Mouse (Mus musculus) CH12F3 (cell line): Measurements from ENCODE around the gene 1700025B11Rik.
"Not testable (repeated sequence)": the region's sequence is repeated elsewhere in the genome, so short reads cannot be mapped to it uniquely, and the experiment has no call there.

Source experiments
- in situ Hi-C: fragments of 300-500 bp; cut with MboI; formaldehyde crosslinking; loops from 2 replicates; pipeline ENCODE4 v1.14.3; 2020; ENCODE audit warnings: low sequenced_read_pairs

1700025B11Rik gene

DNA sequence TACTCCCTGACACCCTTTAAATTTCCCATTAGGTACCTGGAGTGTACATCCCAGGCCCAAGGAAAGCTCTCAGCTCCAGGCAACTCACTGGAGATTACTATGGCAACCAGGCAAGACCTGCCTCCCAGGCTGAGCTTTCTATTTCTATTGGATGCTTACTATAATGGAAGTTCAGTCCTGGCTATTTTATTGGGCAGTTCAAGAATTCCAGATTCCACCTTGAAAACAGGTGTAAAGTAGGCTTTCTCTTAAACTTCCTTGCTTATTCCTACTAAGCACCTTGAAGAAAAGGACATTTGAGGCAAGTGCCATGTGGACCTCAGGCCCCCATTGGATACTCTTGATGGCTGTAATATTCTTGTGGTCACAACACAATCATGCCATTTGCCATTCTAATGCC lies at the start of gene 1700025B11Rik:
Gene 1700025B11Rik (minus strand): TSS at position 101 of the 400 bp plus-strand sequence.
- in situ Hi-C loops = no loop called here

- in situ Hi-C loops = no loop called here
Measured at GRCm38 (mm10) chr15:77606069-77606468, 44.4 kb upstream of the 1700025B11Rik start.

GRCm38 (mm10) chr15:77598958-77599357 lies 37.3 kb upstream of the 1700025B11Rik start, which contains the start of gene Gm36245:
TSS of gene Gm36245 (plus strand) at chr15:77599258.
- in situ Hi-C loops = no loop called here

DNA sequence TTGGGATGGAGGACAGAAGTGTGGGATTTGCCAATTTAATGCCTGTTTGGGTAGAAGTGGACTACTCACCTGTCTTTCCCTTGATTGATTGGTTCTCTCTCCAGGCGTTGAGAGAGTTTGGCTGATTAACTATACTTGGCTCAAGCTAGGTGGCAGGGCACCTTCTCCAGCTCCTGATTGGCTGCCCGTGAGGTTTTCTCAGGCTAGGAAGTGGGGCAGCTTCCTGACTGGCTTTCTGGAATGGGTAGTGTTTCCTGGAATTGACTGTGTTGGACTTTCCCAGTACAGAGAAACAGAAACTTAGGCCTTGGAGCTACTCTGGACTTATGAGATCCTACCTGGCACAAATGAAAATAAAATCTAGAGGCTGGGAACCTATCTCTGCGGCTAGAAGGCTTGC lies 36.7 kb upstream of the 1700025B11Rik start:
- in situ Hi-C loops = no loop called here

- in situ Hi-C loops = no loop called here
Measured at GRCm38 (mm10) chr15:77595961-77596360, 34.3 kb upstream of the 1700025B11Rik start, which contains the start of gene Apol10b. TSS of gene Apol10b (minus strand) at chr15:77596125.

DNA sequence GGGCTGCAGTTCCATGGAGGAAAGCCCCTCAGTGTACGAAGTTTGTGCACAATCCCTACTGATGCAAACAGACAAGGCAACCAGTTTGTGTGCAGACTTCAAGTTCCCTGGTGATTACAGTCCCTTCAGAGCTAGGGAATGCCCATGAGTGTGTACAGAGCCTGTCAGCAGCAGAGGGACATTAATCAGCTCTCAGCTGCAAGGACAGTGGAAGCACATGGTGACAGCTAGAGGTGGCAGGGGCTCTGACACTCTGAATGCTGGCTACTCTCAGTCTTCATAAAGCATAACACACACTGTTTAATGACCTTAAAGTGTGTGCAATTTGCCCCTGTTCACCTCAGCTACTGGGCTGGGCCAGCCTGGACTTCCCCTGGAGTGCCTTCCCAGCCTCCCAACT lies 31.9 kb upstream of the 1700025B11Rik start:
- in situ Hi-C loops = no loop called here

GRCm38 (mm10) chr15:77590881-77591280 lies 29.2 kb upstream of the 1700025B11Rik start:
- in situ Hi-C loops = no loop called here

- in situ Hi-C loops = no loop called here
Measured at GRCm38 (mm10) chr15:77588981-77589380, 27.3 kb upstream of the 1700025B11Rik start.

GRCm38 (mm10) chr15:77587026-77587425 lies 25.3 kb upstream of the 1700025B11Rik start:
- in situ Hi-C loops = no loop called here

DNA sequence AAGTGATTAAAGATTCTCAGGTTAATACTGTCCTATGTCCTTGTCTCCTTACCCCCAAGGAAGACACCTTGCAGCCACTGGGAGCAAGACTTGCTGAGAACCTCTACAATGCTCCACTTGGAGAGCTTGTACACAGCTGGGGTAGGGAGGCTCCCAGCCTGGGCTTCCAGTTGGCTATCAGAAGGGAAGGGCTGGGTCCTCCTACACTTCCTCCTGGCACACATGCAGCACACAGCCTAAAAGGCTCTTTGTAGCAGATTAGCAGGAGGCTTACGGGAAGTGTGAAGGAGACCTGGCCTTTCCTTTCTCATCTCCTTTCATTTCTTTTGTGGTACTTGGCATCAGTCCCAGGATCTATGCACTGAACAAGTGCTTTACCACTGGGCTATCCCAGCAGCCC lies 20.0 kb upstream of the 1700025B11Rik start:
- in situ Hi-C loops = no loop called here

DNA sequence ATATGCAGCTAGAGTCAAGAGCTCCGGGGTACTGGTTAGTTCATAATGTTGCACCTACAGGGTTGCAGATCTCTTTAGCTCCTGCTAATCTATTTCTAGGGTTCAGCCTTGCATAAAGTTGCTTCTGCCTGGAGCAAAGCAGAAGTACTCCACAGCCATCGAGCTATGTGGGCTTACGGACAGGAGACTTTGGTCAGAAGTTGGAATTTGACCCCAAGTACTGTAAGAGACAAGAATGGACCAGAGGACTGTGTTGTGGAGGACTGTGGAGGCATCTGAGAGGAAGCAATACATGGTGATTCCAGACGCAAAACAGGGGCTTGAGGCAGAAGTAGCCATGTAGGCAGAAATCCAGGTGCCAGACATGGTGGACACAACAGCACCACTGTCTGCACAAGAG lies 17.6 kb upstream of the 1700025B11Rik start:
- in situ Hi-C loops = no loop called here

- in situ Hi-C loops = no loop called here
Measured at GRCm38 (mm10) chr15:77578801-77579200, 17.1 kb upstream of the 1700025B11Rik start.

DNA sequence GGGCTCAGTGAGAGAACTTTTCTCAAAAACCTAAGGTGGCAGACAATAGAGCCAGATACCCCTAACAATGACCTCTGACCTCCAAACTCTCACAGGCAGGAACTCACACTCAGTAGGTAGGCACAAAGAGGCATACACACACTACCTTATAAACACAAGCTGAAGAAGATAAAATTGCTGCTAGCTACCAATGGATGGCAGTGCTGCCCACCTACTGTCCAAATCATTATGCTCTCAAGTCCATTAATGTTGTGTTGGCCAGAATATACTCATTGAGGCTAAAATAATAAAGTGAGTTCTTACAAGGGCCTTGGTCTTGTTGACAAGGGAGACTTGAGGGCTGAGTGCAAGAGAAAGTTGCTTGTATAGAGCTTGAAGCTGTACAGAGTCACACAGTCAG lies 1.5 kb upstream of the 1700025B11Rik start:
- in situ Hi-C loops = no loop called here

DNA sequence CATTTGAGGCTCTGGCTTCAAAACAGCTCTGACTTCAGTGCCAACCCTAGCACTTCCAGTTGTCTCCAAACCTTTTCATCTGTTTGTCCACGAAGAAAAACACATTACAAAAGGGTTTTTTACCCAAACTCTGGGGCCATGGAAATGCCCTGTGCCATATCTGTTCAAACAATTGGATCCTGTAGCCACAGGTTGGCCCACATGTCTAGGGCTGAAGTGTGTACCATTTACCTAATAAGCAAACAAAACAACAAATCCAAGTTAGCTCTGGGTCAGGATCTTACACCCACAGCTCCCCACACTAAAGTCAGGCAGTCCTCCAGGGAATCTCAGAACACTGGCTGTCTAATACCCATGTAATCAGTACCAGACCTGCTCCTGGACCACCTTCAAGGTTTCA lies 22.5 kb downstream of the 1700025B11Rik start:
- in situ Hi-C loops = not testable (repeated sequence)

DNA sequence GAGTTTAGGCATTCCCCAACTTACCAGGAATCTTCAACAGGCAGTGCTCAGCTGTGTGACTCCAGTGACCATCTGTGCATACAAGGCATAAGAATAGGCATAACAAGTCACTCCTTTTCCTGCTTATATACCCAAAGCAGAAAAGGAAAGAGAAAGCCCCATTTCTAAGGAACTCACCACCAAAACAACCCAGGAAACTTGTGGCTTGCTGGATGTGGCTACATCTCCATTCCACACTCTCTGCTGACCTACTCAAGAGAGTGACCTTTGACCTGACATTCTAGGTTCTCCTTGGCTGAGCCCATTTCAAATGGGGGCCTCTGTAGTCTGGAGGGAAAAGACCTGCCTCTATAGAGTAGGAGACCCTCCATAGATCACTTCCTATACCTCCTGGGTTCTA lies 28.5 kb downstream of the 1700025B11Rik start, which contains the start of gene Apol7c:
Gene Apol7c (minus strand): TSS at position 101 of the 400 bp plus-strand sequence.
- in situ Hi-C loops = no loop called here

- in situ Hi-C loops = not testable (repeated sequence)
Measured at GRCm38 (mm10) chr15:77523186-77523843, 38.4 kb downstream of the 1700025B11Rik start.

DNA sequence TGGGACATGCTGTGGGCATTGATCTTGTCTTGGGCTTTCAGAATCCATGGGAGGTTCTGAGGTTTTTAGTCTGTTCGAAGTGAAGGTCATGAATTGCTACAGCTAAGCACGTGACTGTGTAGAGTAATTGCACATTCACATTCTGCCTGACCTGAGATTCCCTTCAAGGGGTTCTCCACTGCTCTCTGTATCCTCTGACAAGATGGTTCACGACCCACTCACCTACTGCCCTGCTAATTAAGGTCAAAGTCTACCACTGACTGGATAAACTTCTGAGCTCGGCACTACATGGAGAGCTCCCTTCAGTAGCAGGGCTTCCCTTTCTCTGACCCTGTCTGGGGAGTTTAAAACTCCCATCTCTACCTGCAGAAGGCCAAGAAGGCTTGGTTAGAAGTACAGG lies 41.1 kb downstream of the 1700025B11Rik start:
- in situ Hi-C loops = not testable (repeated sequence)
